Mouse (Mus musculus): ENCODE measurements around the gene Scai. TPM values are rescaled to one million over a fixed set of nuclear protein-coding genes. Genes with fewer than 3 reads are reported as not detected.

Scai gene
- polyA plus RNA-seq, 1 experiment = 8.2 TPM

GRCm38 (mm10) chr2:39020004-39020403 lies 170.5 kb downstream of the Scai start:
- TF ChIP-seq CTCF (IDR thresholded peaks at IDR 0.05; ENCODE audit: borderline replicate concordance, insufficient read depth, low read depth, low read length) (no peak), POLR2A (IDR thresholded peaks at IDR 0.05; ENCODE audit: borderline replicate concordance, insufficient read depth, low read length) (no peak)
- no peaks in the 10 kb centered on the region for H3K4me1 ChIP-seq (ENCODE audit: control insufficient read depth, insufficient read depth, low read length)
- H3K27ac ChIP-seq (ENCODE audit: insufficient read depth, low read length) = no peak overlapping the region
- no peak for DNase-seq
- 94% methylated on average over 1 of the region's 1 CpGs for WGBS
- no peak overlapping the region for H3K4me3 ChIP-seq (replicated peaks; ENCODE audit: insufficient read depth, low read depth, low read length)
- H3K27me3 ChIP-seq (ENCODE audit: control insufficient read depth, insufficient read depth, low read length) = no peaks in the 10 kb centered on the region

- Histone ChIP-seq H3K4me3 (replicated peaks; ENCODE audit: insufficient read depth, low read depth, low read length) (no peak overlapping the region), H3K4me1 (ENCODE audit: control insufficient read depth, insufficient read depth, low read length) (no peaks in the 10 kb centered on the region; the same call in 1 of the 2 replicates), H3K27me3 (ENCODE audit: control insufficient read depth, insufficient read depth, low read length) (no peaks in the 10 kb centered on the region), H3K27ac (ENCODE audit: insufficient read depth, low read length) (no peak overlapping the region)
- no peak for DNase-seq
- no peak for TF ChIP-seq POLR2A (IDR thresholded peaks at IDR 0.05; ENCODE audit: borderline replicate concordance, insufficient read depth, low read length)
- no peak for TF ChIP-seq CTCF (IDR thresholded peaks at IDR 0.05; ENCODE audit: borderline replicate concordance, insufficient read depth, low read depth, low read length)
- 81% methylated on average over 3 of the region's 3 CpGs for WGBS
Observed at GRCm38 (mm10) chr2:39016581-39016980, 174.0 kb downstream of the Scai start.

Other genes starting within 250 kb of the Scai start
- gene Wdr38, start 193.3 kb downstream of the Scai start, polyA plus RNA-seq (2012; rRNA removed) = 1.00 and 1.4 TPM in 2 replicates
- gene Arpc5l, start 185.4 kb downstream of the Scai start, polyA plus RNA-seq (2012; rRNA removed) = 106 and 121 TPM in 2 replicates
- 221 and 222 TPM in 2 replicates for gene Rpl35, start 185.1 kb downstream of the Scai start, polyA plus RNA-seq (2012; rRNA removed)
- 43.3 and 44.2 TPM in 2 replicates for gene Golga1, start 125.2 kb downstream of the Scai start, polyA plus RNA-seq (2012; rRNA removed)
- 50.9 and 51.9 TPM in 2 replicates for gene Ppp6c, start 35.7 kb upstream of the Scai start, polyA plus RNA-seq (2012; rRNA removed)

Data from cerebellum, adult 2 months (tissue).